Mouse (Mus musculus) kidney, adult 9 months (tissue): Measurements from ENCODE around the gene Sdf4.

ENCODE experiments used
- DNase-seq: peaks from one replicate; pipeline ENCODE4 v3.0.0; 2022

Gene Sdf4

DNA sequence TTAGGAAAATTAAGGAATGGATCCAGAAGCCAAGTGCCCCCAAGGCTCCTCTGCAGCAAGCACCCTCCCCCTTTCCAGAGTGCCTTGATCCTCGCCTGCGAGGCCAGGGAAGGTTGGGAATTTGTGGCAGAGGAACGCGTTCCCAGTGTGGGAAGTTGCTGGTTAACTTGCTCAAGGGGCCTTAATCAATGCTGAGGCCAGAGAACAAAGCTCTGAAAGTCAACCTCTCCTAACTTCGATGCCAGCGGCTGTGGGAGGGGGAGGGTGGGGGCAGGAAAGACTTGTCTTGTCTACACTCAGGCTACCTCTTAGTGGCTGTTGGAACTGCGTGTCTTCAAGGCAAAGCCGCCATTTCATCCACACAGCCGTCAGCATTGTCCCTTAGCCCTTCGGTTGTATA, 65.0 kb downstream of the Sdf4 start:
- peak; percentile 45 for DNase-seq

DNA sequence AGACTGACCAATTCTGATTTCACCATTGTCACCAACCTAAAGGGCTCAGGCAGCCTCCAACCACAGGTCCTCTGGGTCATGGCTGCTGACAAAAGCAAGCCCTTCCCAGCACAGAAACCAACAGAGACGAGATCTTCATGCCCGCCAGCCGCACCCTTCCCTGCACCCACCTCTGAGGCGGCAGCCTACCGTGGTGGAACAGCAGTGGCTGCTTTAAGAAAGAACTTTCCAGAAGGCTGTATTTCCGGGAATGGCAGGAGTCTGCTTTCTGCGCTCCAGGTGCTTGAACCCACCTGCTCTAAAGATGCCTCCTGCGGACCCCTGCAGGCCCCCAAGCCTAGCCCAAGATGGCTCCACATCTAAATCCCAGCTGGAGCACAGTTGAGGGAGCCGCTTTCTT, 66.2 kb downstream of the Sdf4 start:
- DNase-seq, result no peak

DNA sequence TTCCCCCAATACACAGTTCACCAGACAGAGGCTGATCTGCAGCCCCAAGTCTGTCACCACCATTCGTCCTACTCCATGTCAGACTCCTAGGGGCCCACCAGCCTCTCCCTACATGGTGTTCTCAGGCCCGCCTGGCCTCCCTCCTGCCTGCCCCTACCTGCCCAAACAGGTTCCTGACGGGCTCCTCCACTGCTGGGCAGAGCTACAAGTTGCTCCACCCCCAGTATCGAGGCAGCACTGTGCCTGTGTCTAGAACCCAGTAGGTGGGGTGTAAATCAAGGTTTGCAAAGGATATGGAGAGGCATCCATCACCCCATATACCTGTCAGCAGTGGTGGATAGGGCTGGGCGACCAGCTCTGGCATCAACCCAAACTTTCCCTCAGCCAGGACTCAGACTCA, 66.6 kb downstream of the Sdf4 start, which contains the start of gene Ttll10:
TSS of gene Ttll10 (minus strand) at position 154 of the 400 bp plus-strand sequence.
- DNase-seq, result peak; percentile 74

DNA sequence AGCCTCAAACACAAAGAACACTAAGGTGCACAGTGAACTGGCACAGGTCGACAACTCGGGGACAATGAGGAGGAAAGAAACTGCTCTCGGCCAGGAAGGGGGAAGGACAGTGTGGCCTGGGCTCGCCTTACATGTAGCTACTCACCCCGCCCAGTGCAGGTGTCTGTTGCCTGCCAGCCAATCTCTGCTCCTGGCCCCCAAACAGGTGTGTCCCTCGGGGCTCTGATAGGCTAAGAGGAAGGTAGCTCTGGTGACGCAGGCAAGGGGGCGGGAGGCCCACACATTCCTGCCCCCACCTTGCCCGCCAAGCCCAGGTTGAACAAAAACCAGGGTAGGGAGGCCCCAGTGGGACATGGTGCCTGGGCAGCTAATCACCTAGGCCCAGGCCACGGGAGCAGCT, 67.0 kb downstream of the Sdf4 start:
- peak; percentile 98 for DNase-seq
